Mouse (Mus musculus) v-Abl transformed pro-B cells (cell line): Measurements from ENCODE around the gene Npy.

Experiments
- in situ Hi-C, 2 experiments: fragments of 400-800 bp; cut with MboI; formaldehyde crosslinking; loops; one replicate each; pipeline ENCODE4 v1.15.1; 2025; ENCODE audit not compliant: unreplicated experiment in 2 of 2

Npy gene

DNA sequence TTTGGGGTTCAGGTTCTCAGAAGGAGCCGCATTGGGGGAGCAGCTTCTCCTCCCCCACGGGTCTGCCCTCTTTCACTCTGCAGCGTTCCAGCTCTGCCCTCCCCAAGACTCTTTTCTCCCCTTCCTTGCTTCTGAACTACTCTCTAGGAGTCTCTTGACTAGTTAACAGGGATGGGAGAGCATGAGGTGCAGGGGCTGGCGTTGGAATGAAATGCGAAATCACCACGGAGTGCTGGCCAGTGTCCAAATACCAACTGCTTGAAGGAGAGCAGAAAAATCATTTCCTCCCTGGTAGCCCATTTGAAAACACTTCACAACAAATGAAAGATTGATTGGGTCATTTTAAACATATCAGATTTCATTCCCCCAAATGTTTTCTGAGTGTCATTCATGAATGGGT, 53.3 kb downstream of the Npy start:
- in situ Hi-C loops, result no loop called here
